Mouse (Mus musculus) cortical plate, adult 2 months (tissue): Measurements from ENCODE around the gene Jmjd8.

Experiments used
- CTCF ChIP-seq: fragments of 200-500 bp; IDR thresholded peaks from 2 replicates; pipeline ENCODE4 v1.5.1; 2011; ENCODE audit warnings: mild to moderate bottlenecking, control low read depth, low read length; ENCODE audit not compliant: insufficient read depth; ENCODE audit errors: extremely low read depth
- POLR2A ChIP-seq: fragments of 200-500 bp; IDR thresholded peaks from 2 replicates; pipeline ENCODE4 v1.6.1; 2011; ENCODE audit warnings: mild to moderate bottlenecking, low read length, control low read depth; ENCODE audit not compliant: insufficient read depth; ENCODE audit errors: extremely low read depth

DNA sequence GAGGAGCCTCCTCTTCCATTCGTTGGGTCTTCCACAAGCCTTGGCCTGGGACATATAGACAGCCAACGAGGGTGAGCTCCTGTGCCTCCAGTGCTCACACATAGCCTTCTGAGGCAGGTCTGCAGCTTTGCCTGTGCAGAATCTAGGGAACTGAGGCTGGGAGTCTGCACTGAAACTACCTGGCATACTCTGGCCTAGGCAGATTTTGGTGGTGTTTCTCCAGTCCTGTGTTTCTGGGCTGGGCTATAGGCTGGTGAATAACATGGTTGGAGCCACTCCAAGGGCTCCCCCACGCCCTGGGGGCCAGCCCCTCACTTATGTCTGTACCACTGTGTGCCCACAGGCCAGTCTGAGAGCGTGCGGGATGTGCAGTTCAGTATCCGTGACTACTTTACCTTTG lies 3.4 kb upstream of the Jmjd8 start:
- TF ChIP-seq POLR2A (no peak), CTCF (no peak)
